Mouse (Mus musculus): ENCODE measurements at regions not wholly inside any gene's neighbourhood (a gene's known extent, or its start where the extent isn't known, plus 50 kb on each side); places are given as distances from the start of the nearest gene placed in this dataset.

- TF ChIP-seq POLR2A (IDR thresholded peaks at IDR 0.05; ENCODE audit: extremely low read depth, insufficient read depth, low read length) (no peak), CTCF (IDR thresholded peaks at IDR 0.05; ENCODE audit: extremely low read depth, insufficient read depth, low read length) (no peak)
Observed at GRCm38 (mm10) chr16:63452301-63452700, 411.7 kb downstream of the Epha3 start.

Data from cortical plate, adult 2 months (tissue).